Mouse (Mus musculus): ENCODE results near the gene E2f6.

GRCm38 (mm10) chr12:16860961-16861360 is 50.2 kb downstream of the E2f6 start:
- TF ChIP-seq POLR2A (IDR thresholded peaks at IDR 0.05; ENCODE audit: extremely low read depth, insufficient read depth, low read length) (no peak), CTCF (IDR thresholded peaks at IDR 0.05; ENCODE audit: low read depth, low read length) (no peak)
